Mouse (Mus musculus) heart, adult 2 months (tissue): ENCODE data around the gene Olfm2. TPM values are rescaled to one million over a fixed set of nuclear protein-coding genes. Genes with fewer than 3 reads are reported as not detected.

Experiments used
- DNase-seq, 2 experiments: peaks; one replicate each; pipeline ENCODE4 v3.0.0; 2021
- H3K27ac ChIP-seq: fragments of 200-600 bp; 2 replicates; pipeline ENCODE4 v1.8.1; 2022
- H3K27me3 ChIP-seq: fragments of 200-500 bp; 2 replicates; pipeline ENCODE4 v1.6.1; 2012; ENCODE audit warnings: mild to moderate bottlenecking, low read length, inconsistent platforms, mixed read lengths; ENCODE audit not compliant: control insufficient read depth, insufficient read depth
- H3K36me3 ChIP-seq: fragments of 200-500 bp; 2 replicates; pipeline ENCODE4 v1.6.1; 2012; ENCODE audit warnings: low read length, inconsistent platforms; ENCODE audit not compliant: control insufficient read depth, insufficient read depth
- H3K4me1 ChIP-seq: fragments of 200-500 bp; 2 replicates; pipeline ENCODE4 v1.6.1; 2011; ENCODE audit warnings: low read length; ENCODE audit not compliant: control insufficient read depth, insufficient read depth
- H3K4me3 ChIP-seq: fragments of 200-600 bp; 2 replicates; pipeline ENCODE4 v1.8.1; 2022
- H3K79me2 ChIP-seq: fragments of 200-500 bp; replicated peaks from 2 replicates; pipeline ENCODE4 v1.6.1; 2012; ENCODE audit warnings: mild to moderate bottlenecking, inconsistent platforms, low read length, moderate library complexity, mixed read lengths; ENCODE audit not compliant: control insufficient read depth, insufficient read depth
- H3K9ac ChIP-seq: fragments of 200-500 bp; 2 replicates; pipeline ENCODE4 v1.6.1; 2012; ENCODE audit warnings: low read depth, mild to moderate bottlenecking, control low read depth, inconsistent platforms, low read length, mixed read lengths
- CTCF ChIP-seq: fragments of 200-600 bp; IDR thresholded peaks from 2 replicates; pipeline ENCODE4 v1.8.1; 2022; ENCODE audit warnings: antibody characterized with exemption, mild to moderate bottlenecking, moderate library complexity
- EP300 ChIP-seq: fragments of 200-500 bp; IDR thresholded peaks from 2 replicates; pipeline ENCODE4 v1.6.1; 2011; ENCODE audit warnings: low read depth, low read length, control low read depth; ENCODE audit not compliant: insufficient read depth
- POLR2A ChIP-seq: fragments of 200-500 bp; IDR thresholded peaks from 2 replicates; pipeline ENCODE4 v1.6.1; 2011; ENCODE audit warnings: mild to moderate bottlenecking, low read depth, low read length, control low read depth; ENCODE audit not compliant: insufficient read depth
- WGBS: fragments of 180-500 bp; shearing (Covaris S2); methylation state at CpG from one replicate; pipeline ENCODE4 v1.1.7; 2018; 5-methylcytosine and 5-hydroxymethylcytosine counted together
- intact Hi-C: fragments of 180-260 bp; cut with DNase I; formaldehyde crosslinking; loops from one replicate; pipeline ENCODE4 v1.15.1; 2025
- polyA plus RNA-seq: library from polyadenylated mRNA; depleted of rRNA; stranded (reverse); fragments of >200 nt; gene quantifications from 2 replicates; pipeline ENCODE4 v1.2.3, GENCODE M21; 2012
- total RNA-seq, 2 experiments: library from RNA; stranded (reverse); gene quantifications; 2 replicates each; pipeline ENCODE4 v1.2.3; 2021

Olfm2 gene
- total and polyA plus RNA-seq, 3 experiments, result 0.13 to 0.31 TPM; not detected in 1

DNA sequence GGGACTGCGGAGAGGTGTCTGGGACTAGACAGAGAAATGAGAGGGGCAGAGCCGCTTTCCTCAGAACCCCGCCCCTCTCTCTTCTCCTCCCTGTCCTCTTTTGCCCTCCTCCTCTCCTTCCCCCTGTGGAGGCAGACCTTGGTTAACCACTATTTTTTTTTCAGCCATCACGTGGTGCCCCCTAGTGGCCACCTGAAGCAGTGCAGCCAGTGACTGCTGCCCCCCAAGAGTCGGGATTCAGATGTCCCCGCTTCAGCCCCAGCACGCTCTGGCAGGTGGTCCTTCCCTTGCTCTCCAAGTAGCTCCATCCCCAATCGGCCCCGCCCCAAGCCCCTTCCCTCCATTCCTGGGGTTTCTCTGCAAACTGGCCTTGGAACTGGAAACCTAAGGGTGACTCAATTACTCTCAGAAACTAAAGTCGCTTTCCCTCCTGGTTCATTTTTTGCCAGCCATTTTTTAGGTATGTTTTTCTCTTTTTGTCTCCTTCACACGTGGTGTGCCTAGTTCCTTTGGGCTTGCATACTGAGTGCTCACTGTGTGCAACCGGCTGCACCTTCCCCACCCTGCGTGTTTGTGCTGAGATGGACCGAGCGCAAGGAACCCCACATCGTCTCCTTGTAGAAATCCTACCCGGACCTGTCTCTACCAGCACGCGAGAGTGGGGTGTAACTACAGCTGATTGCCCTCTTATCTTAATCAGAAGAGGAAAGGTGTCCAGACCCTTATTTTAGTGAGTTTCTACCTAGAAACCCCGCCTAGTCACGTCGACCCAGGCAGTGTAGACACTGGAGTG lies 2.0 kb downstream of the Olfm2 start:
- intact Hi-C loops, result no loop called here
- no peak overlapping the region for H3K9ac ChIP-seq
- DNase-seq, result no peak
- H3K79me2 ChIP-seq, result no peaks in the 10 kb centered on the region
- TF ChIP-seq EP300 (no peak), CTCF (peak; percentile 79)
- H3K27me3 ChIP-seq, result peaks cover 13% of the 10 kb centered on the region; the same call in 1 of the 2 replicates
- H3K36me3 ChIP-seq, result no peaks in the 10 kb centered on the region
- WGBS, result 21% methylated on average over 22 of the region's 22 CpGs
- H3K4me1 ChIP-seq, result peaks cover 1% of the 10 kb centered on the region
- H3K4me3 ChIP-seq, result no peak overlapping the region
- H3K27ac ChIP-seq, result no peak overlapping the region

DNA sequence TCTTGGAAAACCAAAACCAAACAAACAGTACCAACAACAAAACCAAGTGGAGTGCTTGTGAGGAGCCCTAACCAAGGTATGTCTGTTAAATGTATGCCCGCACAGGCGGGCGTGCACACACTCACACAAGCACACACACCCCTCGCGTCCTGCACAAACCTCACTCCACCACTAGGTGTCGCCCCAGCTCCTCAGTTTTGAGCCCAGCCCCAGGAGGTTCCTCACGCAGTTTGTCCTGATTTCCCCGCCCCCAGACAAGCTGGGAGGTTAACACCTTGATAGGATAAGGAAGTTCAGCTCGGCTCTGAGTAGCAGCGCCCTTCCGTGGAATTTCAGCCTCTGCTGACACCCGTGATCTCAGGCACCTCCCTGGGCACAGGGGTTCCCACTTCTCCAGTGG lies 5.7 kb downstream of the Olfm2 start:
- Histone ChIP-seq H3K36me3 (no peaks in the 10 kb centered on the region), H3K4me3 (no peak overlapping the region), H3K27me3 (peaks cover 11% of the 10 kb centered on the region; the same call in 1 of the 2 replicates), H3K9ac (no peak overlapping the region), H3K27ac (no peak overlapping the region), H3K4me1 (peaks cover 1% of the 10 kb centered on the region), H3K79me2 (no peaks in the 10 kb centered on the region)
- WGBS, result under 1% methylated on average over 12 of the region's 12 CpGs
- DNase-seq, result peak; percentile 80 to 84
- TF ChIP-seq EP300, result peak; percentile 93
- no peak for TF ChIP-seq POLR2A
- no peak; the same call in none of the 2 replicates for TF ChIP-seq CTCF
- intact Hi-C loops, result loop anchor here (1.0 kb wide), 3 partner anchors 17 to 91 kb away; no protein-coding TSS in a partner anchor

DNA sequence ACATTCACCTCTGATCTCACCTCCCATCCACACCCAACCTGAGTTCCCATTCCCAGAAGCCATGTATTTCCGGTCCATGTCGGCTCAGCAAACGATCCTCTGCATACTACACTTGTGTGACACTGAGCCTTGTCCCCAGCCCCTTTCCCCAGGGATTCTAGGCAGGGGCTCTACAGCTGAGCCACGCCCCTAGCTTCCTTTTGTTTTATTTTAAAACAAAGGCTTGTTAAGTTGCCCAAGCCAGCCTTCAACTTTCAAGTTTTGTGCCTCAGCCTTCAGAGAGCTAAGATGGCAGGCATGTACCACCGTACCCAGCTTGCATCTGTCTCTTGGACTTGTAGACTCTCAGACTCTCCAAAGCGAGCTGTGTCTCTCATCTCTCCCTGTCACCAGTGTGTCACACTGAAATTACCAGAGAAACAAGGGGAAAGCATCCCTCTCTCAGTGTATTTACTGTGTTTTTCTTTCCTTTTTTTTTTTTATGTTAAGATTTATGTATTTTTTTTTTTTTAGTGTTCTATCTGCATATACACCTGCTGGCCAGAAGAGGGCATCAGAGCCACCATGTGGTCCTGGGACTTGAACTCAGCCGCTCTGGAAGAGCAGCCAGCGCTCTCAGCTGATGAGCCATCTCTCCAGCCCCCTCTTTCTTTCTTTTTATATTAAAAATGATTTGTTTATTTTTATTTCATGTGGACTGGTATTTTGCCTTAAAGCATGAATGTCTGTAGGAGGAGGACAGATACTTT lies 7.7 kb downstream of the Olfm2 start:
- Histone ChIP-seq H3K9ac (no peak overlapping the region), H3K27me3 (no peaks in the 10 kb centered on the region; the same call in 1 of the 2 replicates), H3K4me1 (peaks cover 1% of the 10 kb centered on the region), H3K27ac (no peak overlapping the region), H3K4me3 (no peak overlapping the region), H3K36me3 (no peaks in the 10 kb centered on the region), H3K79me2 (no peaks in the 10 kb centered on the region)
- DNase-seq, result no peak
- WGBS, result 32% methylated on average over 8 of the region's 8 CpGs
- TF ChIP-seq EP300, result no peak
- peak; percentile 77 for TF ChIP-seq CTCF
- intact Hi-C loops, result no loop called here

DNA sequence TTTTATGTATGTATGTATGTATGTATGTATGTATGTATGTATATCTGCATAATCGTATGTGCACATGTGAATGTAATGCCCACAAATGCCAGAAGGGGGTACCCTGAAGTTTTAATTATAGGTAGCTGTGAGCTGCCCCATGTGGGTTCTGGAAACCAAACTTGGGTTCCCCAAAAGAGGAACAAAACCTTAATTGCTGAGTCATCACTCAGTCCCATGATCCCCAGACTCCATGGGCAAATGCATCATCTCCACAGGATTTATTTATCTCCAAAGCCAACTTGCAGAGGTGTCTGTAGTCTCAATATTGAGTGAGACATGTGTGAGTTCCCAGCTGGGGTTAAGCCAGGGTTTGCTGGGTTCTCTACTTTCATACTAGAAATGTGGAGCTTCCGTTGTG lies 8.9 kb downstream of the Olfm2 start:
- no peak overlapping the region for H3K4me3 ChIP-seq
- no peak overlapping the region for H3K9ac ChIP-seq
- intact Hi-C loops, result no loop called here
- no peaks in the 10 kb centered on the region for H3K79me2 ChIP-seq
- no peak for DNase-seq
- no peak overlapping the region for H3K27ac ChIP-seq
- no peak for TF ChIP-seq POLR2A
- no peak for TF ChIP-seq EP300
- TF ChIP-seq CTCF, result no peak
- H3K4me1 ChIP-seq, result peaks cover 1% of the 10 kb centered on the region
- no peaks in the 10 kb centered on the region for H3K36me3 ChIP-seq
- no peaks in the 10 kb centered on the region; the same call in 1 of the 2 replicates for H3K27me3 ChIP-seq
- WGBS, result 98% methylated on average over 2 of the region's 2 CpGs

DNA sequence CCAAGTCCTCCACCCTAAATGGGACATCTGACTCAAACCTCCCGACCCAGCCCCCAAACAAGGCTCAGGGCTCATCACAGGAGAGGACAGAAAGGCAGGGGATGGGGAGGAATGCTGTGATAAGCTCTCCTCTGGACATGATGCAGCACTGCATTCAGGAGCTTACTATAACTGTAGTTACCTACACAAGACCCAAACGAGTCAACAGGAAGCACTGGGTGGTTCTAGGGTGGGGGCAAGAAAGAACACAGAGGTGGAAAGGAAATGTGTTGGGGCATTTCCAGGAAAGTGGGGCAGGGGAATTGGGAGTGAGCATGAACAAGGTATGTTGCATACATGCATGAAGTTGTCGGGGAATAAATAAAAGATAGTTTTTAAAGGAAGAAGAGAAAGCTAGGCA lies 11.5 kb downstream of the Olfm2 start:
- WGBS, result 44% methylated on average over 3 of the region's 3 CpGs

DNA sequence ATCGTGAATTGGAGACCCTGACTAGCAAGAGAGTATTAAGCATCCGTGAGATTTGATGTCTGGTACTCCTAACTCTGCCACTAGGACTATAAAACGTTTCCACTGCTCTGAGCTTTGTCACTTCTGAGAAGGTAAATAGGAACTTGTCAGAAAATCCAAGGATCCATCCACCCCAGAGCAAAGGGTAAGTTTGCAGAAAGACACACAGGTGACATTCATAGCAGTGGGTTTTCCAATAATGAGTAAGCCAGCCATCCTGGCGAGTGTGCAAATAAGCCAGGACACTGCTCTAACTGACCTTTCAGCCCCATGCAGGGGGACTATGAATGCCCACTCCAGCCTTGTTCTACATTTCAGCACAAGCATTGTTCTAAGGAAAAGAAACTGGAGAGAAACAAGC lies 14.4 kb downstream of the Olfm2 start:
- H3K4me3 ChIP-seq, result no peak overlapping the region
- peaks cover under 1% of the 10 kb centered on the region; the same call in 1 of the 2 replicates for H3K27me3 ChIP-seq
- DNase-seq, result no peak
- no peak for TF ChIP-seq EP300
- TF ChIP-seq CTCF, result no peak
- no peak for TF ChIP-seq POLR2A
- H3K4me1 ChIP-seq, result no peaks in the 10 kb centered on the region
- no peaks in the 10 kb centered on the region for H3K79me2 ChIP-seq
- H3K27ac ChIP-seq, result no peak overlapping the region
- no peak overlapping the region for H3K9ac ChIP-seq
- intact Hi-C loops, result no loop called here
- H3K36me3 ChIP-seq, result no peaks in the 10 kb centered on the region
- 60% methylated on average over 4 of the region's 4 CpGs for WGBS

More for the DNA sequence above, 11.5 kb downstream of the Olfm2 start:
- DNase-seq, result no peak
- H3K27me3 ChIP-seq, result no peaks in the 10 kb centered on the region; the same call in 1 of the 2 replicates
- no peak overlapping the region for H3K27ac ChIP-seq
- TF ChIP-seq CTCF, result no peak
- no peak for TF ChIP-seq EP300
- no peak for TF ChIP-seq POLR2A
- no peaks in the 10 kb centered on the region for H3K4me1 ChIP-seq
- H3K9ac ChIP-seq, result no peak overlapping the region
- no peaks in the 10 kb centered on the region for H3K36me3 ChIP-seq
- H3K4me3 ChIP-seq, result no peak overlapping the region
- no peaks in the 10 kb centered on the region for H3K79me2 ChIP-seq
- intact Hi-C loops, result no loop called here
